Mouse (Mus musculus): ENCODE data around the gene Tldc1. TPM values are rescaled to one million over a fixed set of nuclear protein-coding genes. Genes with fewer than 3 reads are reported as not detected.

Tldc1 gene
- 13.9 and 15.3 TPM in 2 replicates for polyA plus RNA-seq (2015; fragmentation: Nextera tagmentation; extraction: Ambion mirVana)

DNA sequence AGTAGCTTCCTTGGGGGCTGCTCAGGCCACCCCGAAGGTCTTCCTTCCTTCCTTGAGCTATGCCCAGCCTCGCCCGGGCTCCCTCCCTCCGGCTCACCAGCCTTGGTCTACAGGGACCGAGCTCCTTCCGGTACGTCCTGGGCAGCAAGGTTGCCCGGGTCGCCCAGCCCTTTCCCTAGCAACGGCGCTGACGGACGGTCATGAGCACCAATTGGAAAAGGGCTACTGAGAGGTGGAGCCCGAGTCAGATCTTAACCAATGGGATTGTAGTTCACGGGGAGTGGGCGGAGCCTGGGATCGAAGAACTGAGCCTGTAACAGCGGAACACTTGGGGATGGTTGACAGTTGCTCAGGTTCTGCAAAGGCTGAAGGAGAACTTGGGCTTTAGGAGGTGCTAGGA lies at the start of gene Tldc1:
Gene Tldc1, minus strand, starts transcription at position 154 of the 400 bp plus-strand sequence.
- Histone ChIP-seq H3K4me3 (ENCODE audit: low read length) (peak within 1 kb of the TSS; percentile 65), H3K9me3 (ENCODE audit: control insufficient read depth, low read length) (no peaks in the 10 kb centered on the region), H3K9ac (ENCODE audit: low read length) (peak within 1 kb of the TSS; percentile 86), H3K4me2 (ENCODE audit: low read depth, low read length) (peak within 1 kb of the TSS; percentile 93), H3K36me3 (ENCODE audit: control insufficient read depth, insufficient read depth, low read length) (no peaks in the 10 kb centered on the region), H3K27ac (ENCODE audit: low read length) (peak within 1 kb of the TSS; percentile 85), H3K4me1 (replicated peaks; ENCODE audit: control insufficient read depth, insufficient read depth, low read length) (peaks cover 24% of the 10 kb centered on the region), H3K27me3 (ENCODE audit: control insufficient read depth, insufficient read depth, low read depth, low read length) (no peaks in the 10 kb centered on the region)
- under 1% methylated on average over 18 of the region's 18 CpGs for WGBS
- peak; percentile 97 for ATAC-seq (ENCODE audit: low read depth)

DNA sequence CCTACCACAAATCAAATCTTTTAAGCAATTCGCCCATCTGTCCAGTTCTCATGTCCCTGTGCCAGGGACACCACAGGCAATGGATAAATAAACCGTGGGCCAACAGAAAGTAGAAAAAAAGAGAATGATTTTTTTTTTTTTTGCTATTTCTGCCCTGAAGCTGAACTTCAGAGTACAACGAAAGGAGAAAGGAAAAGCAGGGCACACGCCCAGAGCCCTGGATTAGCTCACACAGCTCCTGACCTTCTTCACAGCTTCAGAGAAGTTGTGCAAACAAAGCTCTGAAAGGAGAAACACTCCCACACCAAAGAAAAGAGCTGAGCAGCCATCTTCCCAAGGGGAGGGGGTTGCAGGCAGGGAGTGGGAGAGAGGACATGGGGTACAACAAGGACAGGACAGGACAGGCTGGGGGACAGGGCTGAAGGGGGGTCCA lies 49.5 kb upstream of the Tldc1 start:
- Histone ChIP-seq H3K9me3 (ENCODE audit: control insufficient read depth, low read length) (no peaks in the 10 kb centered on the region), H3K4me3 (ENCODE audit: low read length) (no peak overlapping the region), H3K9ac (ENCODE audit: low read length) (no peak overlapping the region), H3K4me2 (ENCODE audit: low read depth, low read length) (0 out of 2 replicates have a peak overlapping the region, but pooled peaks have one; percentile 6), H3K27ac (ENCODE audit: low read length) (peak overlapping the region; percentile 45), H3K36me3 (ENCODE audit: control insufficient read depth, insufficient read depth, low read length) (no peaks in the 10 kb centered on the region), H3K27me3 (ENCODE audit: control insufficient read depth, insufficient read depth, low read depth, low read length) (no peaks in the 10 kb centered on the region), H3K4me1 (replicated peaks; ENCODE audit: control insufficient read depth, insufficient read depth, low read length) (peaks cover 69% of the 10 kb centered on the region)
- ATAC-seq (ENCODE audit: low read depth), result peak; percentile 24; the same call in 1 of the 2 replicates
- 20% methylated on average over 4 of the region's 4 CpGs for WGBS

DNA sequence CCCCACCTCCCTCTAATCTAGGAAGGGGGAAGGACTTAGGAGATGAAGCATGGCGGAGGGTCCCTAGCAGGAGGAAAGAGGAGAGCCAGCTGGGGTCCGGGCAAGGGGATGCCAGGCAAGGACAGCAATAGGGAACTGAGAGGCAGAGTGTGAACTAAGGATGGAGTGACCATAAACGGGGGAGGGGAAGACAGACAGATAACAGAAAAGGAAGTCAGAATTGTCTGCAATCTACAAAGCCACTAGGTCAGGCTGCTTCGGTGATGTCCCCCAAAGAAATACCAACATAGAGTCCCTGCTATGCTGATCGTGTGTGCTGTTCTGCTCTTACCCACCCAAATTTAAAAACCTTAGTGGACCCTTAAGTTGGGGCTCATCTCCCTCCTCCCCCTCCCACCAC lies 48.8 kb upstream of the Tldc1 start:
- WGBS, result 73% methylated on average over 5 of the region's 5 CpGs
- Histone ChIP-seq H3K36me3 (ENCODE audit: control insufficient read depth, insufficient read depth, low read length) (no peaks in the 10 kb centered on the region), H3K4me3 (ENCODE audit: low read length) (no peak overlapping the region), H3K27ac (ENCODE audit: low read length) (peak overlapping the region; percentile 45), H3K27me3 (ENCODE audit: control insufficient read depth, insufficient read depth, low read depth, low read length) (no peaks in the 10 kb centered on the region), H3K9ac (ENCODE audit: low read length) (no peak overlapping the region), H3K9me3 (ENCODE audit: control insufficient read depth, low read length) (no peaks in the 10 kb centered on the region), H3K4me1 (replicated peaks; ENCODE audit: control insufficient read depth, insufficient read depth, low read length) (peaks cover 61% of the 10 kb centered on the region), H3K4me2 (ENCODE audit: low read depth, low read length) (no peak overlapping the region)
- no peak for ATAC-seq (ENCODE audit: low read depth)

DNA sequence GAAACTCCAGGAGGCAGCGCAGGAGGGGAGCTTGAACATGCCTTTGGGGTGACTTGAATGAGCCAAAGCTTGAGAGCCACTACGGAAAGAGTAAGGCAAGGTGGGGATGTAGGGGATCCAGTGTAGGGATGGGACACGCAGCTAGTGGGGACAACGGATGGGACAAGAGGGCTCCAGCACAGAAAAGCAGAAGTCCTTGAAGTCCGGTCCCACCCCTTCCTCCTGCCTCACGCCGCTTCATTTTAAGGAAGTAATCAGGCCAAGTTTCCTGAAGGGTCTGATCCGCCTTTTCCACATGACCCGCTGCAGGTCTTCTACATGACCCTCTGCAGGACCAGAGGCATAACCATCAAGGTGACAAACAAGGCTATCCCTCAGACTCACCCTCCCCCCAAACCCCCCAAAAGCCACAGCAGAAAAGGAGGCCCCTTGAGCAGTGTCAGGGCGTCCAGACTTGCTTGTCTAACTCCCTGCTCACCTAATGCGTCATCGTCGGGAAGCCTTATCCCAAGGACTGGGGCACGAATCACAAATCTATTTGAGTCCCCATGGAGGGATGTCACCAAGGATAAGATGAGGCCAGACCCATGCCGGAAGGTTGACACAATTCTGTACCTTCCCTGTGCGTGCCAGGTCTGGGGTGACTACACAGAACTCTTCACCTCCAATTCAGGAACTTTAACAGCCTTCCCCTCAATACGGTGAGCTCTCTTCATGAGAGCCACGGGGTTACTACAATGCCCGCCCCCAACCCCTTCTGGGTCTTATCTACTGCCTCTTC lies 47.9 kb upstream of the Tldc1 start:
- H3K4me1 ChIP-seq (replicated peaks; ENCODE audit: control insufficient read depth, insufficient read depth, low read length), result peaks cover 53% of the 10 kb centered on the region
- WGBS, result 63% methylated on average over 19 of the region's 19 CpGs

DNA sequence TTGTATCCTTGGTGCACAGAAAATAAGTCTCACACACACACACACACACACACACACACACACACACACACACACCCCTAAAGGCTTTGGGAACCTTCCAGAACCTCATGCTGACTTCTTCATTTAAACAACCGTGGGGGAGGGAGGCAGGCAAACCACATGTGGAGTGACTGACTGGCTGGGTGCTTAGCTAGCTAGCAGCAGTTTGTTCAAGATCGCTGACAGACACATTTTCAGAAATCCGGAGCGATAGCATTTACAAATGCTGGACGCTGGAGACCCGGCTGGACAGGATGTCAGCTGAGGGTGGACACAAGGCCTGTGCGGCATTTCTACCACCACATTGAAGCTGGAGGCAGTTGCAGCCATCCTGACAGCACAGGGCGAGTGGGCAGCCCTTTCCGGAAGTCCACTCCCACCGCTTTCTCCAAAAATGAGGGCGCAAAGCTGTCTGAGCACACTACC lies 46.6 kb upstream of the Tldc1 start:
- ATAC-seq (ENCODE audit: low read depth), result peak; percentile 67
- Histone ChIP-seq H3K36me3 (ENCODE audit: control insufficient read depth, insufficient read depth, low read length) (no peaks in the 10 kb centered on the region), H3K27me3 (ENCODE audit: control insufficient read depth, insufficient read depth, low read depth, low read length) (no peaks in the 10 kb centered on the region), H3K4me3 (ENCODE audit: low read length) (no peak overlapping the region), H3K27ac (ENCODE audit: low read length) (peak overlapping the region; percentile 74), H3K9me3 (ENCODE audit: control insufficient read depth, low read length) (no peaks in the 10 kb centered on the region), H3K4me2 (ENCODE audit: low read depth, low read length) (no peak overlapping the region), H3K9ac (ENCODE audit: low read length) (no peak overlapping the region), H3K4me1 (replicated peaks; ENCODE audit: control insufficient read depth, insufficient read depth, low read length) (peaks cover 40% of the 10 kb centered on the region)
- WGBS, result 48% methylated on average over 11 of the region's 11 CpGs

More for the DNA sequence above, 47.9 kb upstream of the Tldc1 start:
- Histone ChIP-seq H3K9ac (ENCODE audit: low read length) (no peak overlapping the region), H3K27me3 (ENCODE audit: control insufficient read depth, insufficient read depth, low read depth, low read length) (no peaks in the 10 kb centered on the region), H3K27ac (ENCODE audit: low read length) (peak overlapping the region; percentile 15; the same call in 1 of the 2 replicates), H3K4me3 (ENCODE audit: low read length) (no peak overlapping the region), H3K36me3 (ENCODE audit: control insufficient read depth, insufficient read depth, low read length) (no peaks in the 10 kb centered on the region), H3K4me2 (ENCODE audit: low read depth, low read length) (no peak overlapping the region), H3K9me3 (ENCODE audit: control insufficient read depth, low read length) (no peaks in the 10 kb centered on the region)
- ATAC-seq (ENCODE audit: low read depth), result no peak

DNA sequence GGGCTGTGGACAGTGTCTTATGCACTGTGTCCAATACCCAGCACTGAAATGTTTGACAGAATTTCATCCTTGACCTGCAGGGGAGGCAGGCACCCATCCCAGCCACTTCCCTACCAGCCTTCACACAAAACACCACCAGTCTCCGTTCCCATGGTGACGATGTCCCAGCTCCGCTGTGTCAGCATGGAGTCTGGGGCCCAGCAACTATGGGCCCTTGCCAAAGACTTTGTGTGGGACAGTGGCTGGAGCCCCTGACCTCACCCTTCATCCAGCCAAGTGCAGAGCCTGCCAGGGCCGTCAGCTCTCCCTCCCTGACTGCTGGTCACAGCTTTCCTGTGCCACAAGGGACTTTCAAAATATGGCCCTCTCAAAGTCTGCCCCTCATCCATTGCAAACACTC lies 45.9 kb upstream of the Tldc1 start:
- Histone ChIP-seq H3K9ac (ENCODE audit: low read length) (no peak overlapping the region), H3K27ac (ENCODE audit: low read length) (peak overlapping the region; percentile 11; the same call in 1 of the 2 replicates), H3K36me3 (ENCODE audit: control insufficient read depth, insufficient read depth, low read length) (no peaks in the 10 kb centered on the region), H3K27me3 (ENCODE audit: control insufficient read depth, insufficient read depth, low read depth, low read length) (no peaks in the 10 kb centered on the region), H3K4me2 (ENCODE audit: low read depth, low read length) (no peak overlapping the region), H3K4me1 (replicated peaks; ENCODE audit: control insufficient read depth, insufficient read depth, low read length) (peaks cover 40% of the 10 kb centered on the region), H3K4me3 (ENCODE audit: low read length) (no peak overlapping the region), H3K9me3 (ENCODE audit: control insufficient read depth, low read length) (no peaks in the 10 kb centered on the region)
- WGBS, result 38% methylated on average over 4 of the region's 4 CpGs
- peak; percentile 26; the same call in 1 of the 2 replicates for ATAC-seq (ENCODE audit: low read depth)

DNA sequence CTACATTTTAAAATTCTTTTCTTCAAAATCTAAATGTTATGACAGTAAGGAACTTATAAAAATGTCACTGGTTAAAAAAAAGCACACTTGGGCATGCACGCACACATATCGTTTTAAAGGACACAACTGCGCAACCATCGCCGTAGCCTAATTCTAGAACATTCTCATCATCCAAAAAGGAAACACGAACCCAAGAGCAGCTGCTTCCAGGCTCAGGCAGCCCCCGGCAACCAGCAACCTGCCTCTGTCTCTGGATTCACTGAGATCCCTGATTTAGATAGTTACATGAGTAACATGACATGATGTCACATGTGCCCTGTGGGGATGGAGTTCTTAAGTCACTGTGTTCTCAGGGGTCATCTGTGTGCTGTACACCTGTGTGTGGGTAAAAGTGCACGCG lies 45.1 kb upstream of the Tldc1 start:
- Histone ChIP-seq H3K4me2 (ENCODE audit: low read depth, low read length) (no peak overlapping the region), H3K27ac (ENCODE audit: low read length) (no peak overlapping the region), H3K4me1 (replicated peaks; ENCODE audit: control insufficient read depth, insufficient read depth, low read length) (peaks cover 39% of the 10 kb centered on the region), H3K27me3 (ENCODE audit: control insufficient read depth, insufficient read depth, low read depth, low read length) (no peaks in the 10 kb centered on the region), H3K9ac (ENCODE audit: low read length) (no peak overlapping the region), H3K36me3 (ENCODE audit: control insufficient read depth, insufficient read depth, low read length) (no peaks in the 10 kb centered on the region), H3K4me3 (ENCODE audit: low read length) (no peak overlapping the region), H3K9me3 (ENCODE audit: control insufficient read depth, low read length) (no peaks in the 10 kb centered on the region)
- WGBS, result 94% methylated on average over 9 of the region's 9 CpGs
- ATAC-seq (ENCODE audit: low read depth), result no peak

DNA sequence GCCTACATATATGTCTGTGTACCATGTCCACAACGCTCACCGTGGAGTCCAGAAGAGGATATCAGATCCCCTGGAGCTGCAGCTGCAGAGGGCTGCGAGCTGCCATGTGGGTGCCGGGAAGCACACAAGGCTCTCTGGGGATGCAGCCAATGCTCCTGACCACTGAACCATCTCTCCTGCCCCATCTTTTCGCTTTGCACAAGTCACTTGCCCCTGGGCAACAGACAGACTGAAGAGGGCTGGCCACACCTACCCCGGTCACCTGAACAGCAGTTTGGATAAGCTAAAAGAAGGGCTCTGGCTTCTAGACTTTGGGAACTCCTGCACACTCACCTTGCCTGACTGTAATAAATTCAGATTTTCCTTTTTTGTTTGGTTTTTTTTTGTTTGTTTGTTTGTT lies 43.5 kb upstream of the Tldc1 start:
- no peak overlapping the region for H3K4me2 ChIP-seq (ENCODE audit: low read depth, low read length)
- peaks cover 34% of the 10 kb centered on the region for H3K4me1 ChIP-seq (replicated peaks; ENCODE audit: control insufficient read depth, insufficient read depth, low read length)
- H3K9ac ChIP-seq (ENCODE audit: low read length), result no peak overlapping the region
- WGBS, result 92% methylated on average over 6 of the region's 6 CpGs
- no peak for ATAC-seq (ENCODE audit: low read depth)
- H3K4me3 ChIP-seq (ENCODE audit: low read length), result no peak overlapping the region
- no peaks in the 10 kb centered on the region for H3K36me3 ChIP-seq (ENCODE audit: control insufficient read depth, insufficient read depth, low read length)
- H3K9me3 ChIP-seq (ENCODE audit: control insufficient read depth, low read length), result no peaks in the 10 kb centered on the region
- H3K27me3 ChIP-seq (ENCODE audit: control insufficient read depth, insufficient read depth, low read depth, low read length), result no peaks in the 10 kb centered on the region
- no peak overlapping the region for H3K27ac ChIP-seq (ENCODE audit: low read length)

DNA sequence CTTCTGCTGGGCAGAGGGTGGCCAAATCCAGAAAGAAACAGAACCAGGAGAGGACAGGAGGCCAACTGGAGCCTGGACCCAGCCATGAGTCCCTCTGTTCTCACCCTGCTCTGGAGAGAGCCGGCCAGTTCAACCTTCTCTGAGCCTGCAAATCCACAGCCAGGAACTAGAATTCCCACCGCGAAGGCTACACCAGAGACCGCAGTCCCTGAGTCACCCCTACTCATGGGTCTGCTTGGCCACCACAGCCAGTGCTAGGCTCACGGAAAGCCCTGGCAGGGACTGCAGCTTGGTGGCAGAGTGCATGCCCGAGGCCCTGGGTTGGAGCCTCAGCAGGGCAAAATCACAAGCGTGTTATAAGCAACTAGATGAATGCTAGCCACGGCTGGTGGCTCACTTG lies 41.8 kb upstream of the Tldc1 start:
- Histone ChIP-seq H3K9me3 (ENCODE audit: control insufficient read depth, low read length) (no peaks in the 10 kb centered on the region), H3K4me3 (ENCODE audit: low read length) (no peak overlapping the region)
- 95% methylated on average over 8 of the region's 8 CpGs for WGBS

More for the DNA sequence above, 41.8 kb upstream of the Tldc1 start:
- peaks cover 23% of the 10 kb centered on the region for H3K4me1 ChIP-seq (replicated peaks; ENCODE audit: control insufficient read depth, insufficient read depth, low read length)
- no peak overlapping the region for H3K27ac ChIP-seq (ENCODE audit: low read length)
- H3K36me3 ChIP-seq (ENCODE audit: control insufficient read depth, insufficient read depth, low read length), result no peaks in the 10 kb centered on the region
- H3K4me2 ChIP-seq (ENCODE audit: low read depth, low read length), result no peak overlapping the region
- H3K9ac ChIP-seq (ENCODE audit: low read length), result no peak overlapping the region
- no peaks in the 10 kb centered on the region for H3K27me3 ChIP-seq (ENCODE audit: control insufficient read depth, insufficient read depth, low read depth, low read length)
- ATAC-seq (ENCODE audit: low read depth), result no peak

Measured in lung, embryonic 16.5 days (tissue).